ENCODE assay signal across 8 mouse cellular contexts in genomic region chr10:11282306-11282631, GRCm38 (mm10). TPM values are rescaled to one million over a fixed set of nuclear protein-coding genes. Genes with fewer than 3 reads are reported as not detected.
DNase-seq lines count a peak whose midpoint lies in the region; ATAC-seq and TF ChIP-seq lines count a peak whose summit lies in the region.

No protein-coding gene starts in this region.

- TF ChIP-seq POLR2A in liver, adult 2 months (IDR thresholded peaks at IDR 0.05; ENCODE audit: extremely low read depth, insufficient read depth, low read length): no peak

- H3K4me1 ChIP-seq in liver, adult 2 months (ENCODE audit: control insufficient read depth, insufficient read depth, low read length): peaks cover 4% of the 10 kb centered on the region; the same call in 1 of the 2 replicates
- H3K4me1 ChIP-seq in hindbrain, postnatal 0 days (ENCODE audit: insufficient read depth, low read length): no peaks in the 10 kb centered on the region
- H3K4me1 ChIP-seq in neural tube, embryonic 12.5 days: 0 out of 2 replicates have a peak, but pooled peaks cover 3% of the 10 kb centered on the region

- H3K4me2 ChIP-seq in hindbrain, postnatal 0 days (ENCODE audit: low read depth, low read length): peak overlapping the region; percentile 84
- peak overlapping the region; percentile 81 for H3K4me2 ChIP-seq in neural tube, embryonic 12.5 days (replicated peaks)

- no peaks in the 10 kb centered on the region for H3K27me3 ChIP-seq in liver, adult 2 months (ENCODE audit: control insufficient read depth, insufficient read depth, low read length)
- H3K27me3 ChIP-seq in hindbrain, postnatal 0 days (ENCODE audit: insufficient read depth, low read length): no peaks in the 10 kb centered on the region
- H3K27me3 ChIP-seq in neural tube, embryonic 12.5 days (replicated peaks): no peaks in the 10 kb centered on the region

- peak overlapping the region; percentile 81; the same call in 1 of the 2 replicates for H3K4me3 ChIP-seq in liver, adult 2 months (ENCODE audit: insufficient read depth, low read depth, low read length)
- peak overlapping the region; percentile 99 for H3K4me3 ChIP-seq in hindbrain, postnatal 0 days (ENCODE audit: low read length)
- H3K4me3 ChIP-seq in neural tube, embryonic 12.5 days: peak overlapping the region; percentile 81

- TF ChIP-seq CTCF in liver, adult 2 months (IDR thresholded peaks at IDR 0.05; ENCODE audit: low read depth, low read length): no peak
- TF ChIP-seq CTCF in hindbrain, postnatal 0 days (IDR thresholded peaks at IDR 0.05; ENCODE audit: low read depth): no peak

- under 1% methylated on average over 4 of the region's 4 CpGs for WGBS in liver, adult 2 months
- WGBS in hindbrain, postnatal 0 days: 0% methylated on average over 4 of the region's 4 CpGs
- WGBS in neural tube, embryonic 12.5 days: 2% methylated on average over 4 of the region's 4 CpGs

- no peaks in the 10 kb centered on the region for H3K36me3 ChIP-seq in liver, adult 2 months (ENCODE audit: control insufficient read depth, insufficient read depth, low read length)
- no peaks in the 10 kb centered on the region for H3K36me3 ChIP-seq in hindbrain, postnatal 0 days (ENCODE audit: insufficient read depth, low read length)
- no peaks in the 10 kb centered on the region for H3K36me3 ChIP-seq in neural tube, embryonic 12.5 days

- no peak overlapping the region for H3K9ac ChIP-seq in liver, adult 2 months (ENCODE audit: low read depth, low read length)
- H3K9ac ChIP-seq in hindbrain, postnatal 0 days (replicated peaks; ENCODE audit: low read length): peak overlapping the region; percentile 87
- peak overlapping the region; percentile 89 for H3K9ac ChIP-seq in neural tube, embryonic 12.5 days

- DNase-seq in liver, adult 2 months (ENCODE audit: extremely low read depth, low read depth, low spot score): peak; percentile 56
- no peak for DNase-seq in liver
- peak; percentile 60 for DNase-seq in c-Kit-positive CD71-positive TER-119-positive erythroid progenitor cells, embryonic 14.5 days (ENCODE audit: low spot score)
- DNase-seq in hindbrain, postnatal 0 days (ENCODE audit: low spot score): peak; percentile 9
- DNase-seq in layer of hippocampus, adult 9-10 months (ENCODE audit: low spot score): no peak
- DNase-seq in cerebellum, postnatal 14 days: no peak
- DNase-seq in frontal cortex, adult 2 months (ENCODE audit: extremely low spot score in 1 of 2, low spot score in 1 of 2): no peak

- H3K27ac ChIP-seq in liver, adult 2 months (replicated peaks; ENCODE audit: insufficient read depth, low read depth, low read length): no peak overlapping the region
- H3K27ac ChIP-seq in hindbrain, postnatal 0 days: peak overlapping the region; percentile 98; the same call in 1 of the 2 replicates
- H3K27ac ChIP-seq in neural tube, embryonic 12.5 days: no peak overlapping the region

- peaks cover 10% of the 10 kb centered on the region; the same call in 1 of the 2 replicates for H3K79me2 ChIP-seq in liver, adult 2 months (ENCODE audit: control insufficient read depth, insufficient read depth, low read length)

- ATAC-seq in hindbrain, postnatal 0 days: no peak
- no peak for ATAC-seq in neural tube, embryonic 12.5 days (ENCODE audit: low FRiP score, low read depth)

- no peaks in the 10 kb centered on the region for H3K9me3 ChIP-seq in hindbrain, postnatal 0 days (ENCODE audit: low read length)
- H3K9me3 ChIP-seq in neural tube, embryonic 12.5 days: no peaks in the 10 kb centered on the region

RNA-seq across cellular contexts. Expression of gene Fbxo30, which starts 1.1 kb away (rescaled TPM):
- 8.1 and 9.9 TPM in 2 replicates for total RNA-seq in liver, adult 2 months (2014; rRNA removed)
- 1.3 and 1.5 TPM in 2 replicates for polyA plus RNA-seq in liver, adult 2 months (2012; rRNA removed)
- 7.6 and 8.8 TPM in 2 replicates for total RNA-seq in hindbrain, postnatal 0 days (2014; rRNA removed)
- 11.3 and 12.2 TPM in 2 replicates for polyA plus RNA-seq in hindbrain, postnatal 0 days (2015; fragmentation: Nextera tagmentation; extraction: Ambion mirVana)
- polyA plus RNA-seq in neural tube, embryonic 12.5 days (2016; fragmentation: Nextera tagmentation; extraction: Ambion mirVana): 37.8 and 39.7 TPM in 2 replicates
- polyA plus RNA-seq in frontal cortex, adult 2 months (2012; rRNA removed): 5.8 TPM in 2 replicates

Comparison
In these comparisons a context has a peak if more than half of its experiments do, and no peak if none do; other contexts are left out.
1. DNase-seq: peak in liver, adult 2 months (single experiment), c-Kit-positive CD71-positive TER-119-positive erythroid progenitor cells, embryonic 14.5 days (single experiment) and hindbrain, postnatal 0 days (single experiment); none in liver (single experiment), layer of hippocampus, adult 9-10 months (single experiment), cerebellum, postnatal 14 days (0 of 2) and frontal cortex, adult 2 months (0 of 2).
2. Peak in every context shown above with its lines, with median percentiles within 50 percentile points of each other: H3K4me3 ChIP-seq.